Mouse (Mus musculus): ENCODE measurements at regions not wholly inside any gene's neighbourhood (a gene's known extent, or its start where the extent isn't known, plus 50 kb on each side); places are given as distances from the start of the nearest gene placed in this dataset.
"Not testable (repeated sequence)": the region's sequence is repeated elsewhere in the genome, so short reads cannot be mapped to it uniquely, and the experiment has no call there.

GRCm38 (mm10) chr14:19080001-19080400, 185.9 kb upstream of the Ube2e2 start:
- not testable (repeated sequence) for H3K4me1 ChIP-seq (ENCODE audit: control insufficient read depth, insufficient read depth, low read length); H3K27me3 ChIP-seq (ENCODE audit: control insufficient read depth, insufficient read depth, low read length, poor library complexity, severe bottlenecking); H3K9ac ChIP-seq (ENCODE audit: low read depth, poor library complexity, severe bottlenecking); H3K36me3 ChIP-seq (ENCODE audit: control insufficient read depth, insufficient read depth, low read length, poor library complexity, severe bottlenecking); H3K9me3 ChIP-seq (replicated peaks; ENCODE audit: control insufficient read depth, insufficient read depth, low read length, poor library complexity, severe bottlenecking); H3K4me3 ChIP-seq (ENCODE audit: low read depth, low read length); H3K27ac ChIP-seq (ENCODE audit: insufficient read depth, low read length)

GRCm38 (mm10) chr14:19041984-19042760, 148.1 kb upstream of the Ube2e2 start:
- Histone ChIP-seq H3K27me3 (ENCODE audit: control insufficient read depth, insufficient read depth, low read length, poor library complexity, severe bottlenecking) (no peaks in the 10 kb centered on the region), H3K36me3 (ENCODE audit: control insufficient read depth, insufficient read depth, low read length, poor library complexity, severe bottlenecking) (no peaks in the 10 kb centered on the region), H3K4me3 (ENCODE audit: low read depth, low read length) (peak overlapping the region; percentile 77), H3K27ac (ENCODE audit: insufficient read depth, low read length) (no peak overlapping the region), H3K4me1 (ENCODE audit: control insufficient read depth, insufficient read depth, low read length) (no peaks in the 10 kb centered on the region), H3K9ac (ENCODE audit: low read depth, poor library complexity, severe bottlenecking) (peak overlapping the region; percentile 54), H3K9me3 (replicated peaks; ENCODE audit: control insufficient read depth, insufficient read depth, low read length, poor library complexity, severe bottlenecking) (no peaks in the 10 kb centered on the region)
- TF ChIP-seq CTCF (IDR thresholded peaks at IDR 0.05; ENCODE audit: low read depth, low read length) = peak; percentile 75
- no peak for TF ChIP-seq POLR2A (IDR thresholded peaks at IDR 0.05; ENCODE audit: insufficient read depth, low read length)

- no peak overlapping the region for H3K4me3 ChIP-seq (ENCODE audit: low read depth, low read length)
- no peaks in the 10 kb centered on the region for H3K9me3 ChIP-seq (replicated peaks; ENCODE audit: control insufficient read depth, insufficient read depth, low read length, poor library complexity, severe bottlenecking)
- H3K27ac ChIP-seq (ENCODE audit: insufficient read depth, low read length) = no peak overlapping the region
- TF ChIP-seq CTCF (IDR thresholded peaks at IDR 0.05; ENCODE audit: low read depth, low read length) (no peak), EP300 (IDR thresholded peaks at IDR 0.05; ENCODE audit: insufficient read depth, low read depth, low read length) (no peak), POLR2A (IDR thresholded peaks at IDR 0.05; ENCODE audit: insufficient read depth, low read length) (no peak)
- no peak overlapping the region for H3K9ac ChIP-seq (ENCODE audit: low read depth, poor library complexity, severe bottlenecking)
- H3K36me3 ChIP-seq (ENCODE audit: control insufficient read depth, insufficient read depth, low read length, poor library complexity, severe bottlenecking) = no peaks in the 10 kb centered on the region
- H3K27me3 ChIP-seq (ENCODE audit: control insufficient read depth, insufficient read depth, low read length, poor library complexity, severe bottlenecking) = no peaks in the 10 kb centered on the region
- H3K4me1 ChIP-seq (ENCODE audit: control insufficient read depth, insufficient read depth, low read length) = no peaks in the 10 kb centered on the region
Observed at GRCm38 (mm10) chr14:19020102-19020501, 126.0 kb upstream of the Ube2e2 start.

- TF ChIP-seq CTCF (IDR thresholded peaks at IDR 0.05; ENCODE audit: low read depth, low read length) = no peak
- TF ChIP-seq POLR2A (IDR thresholded peaks at IDR 0.05; ENCODE audit: insufficient read depth, low read length) = no peak
- no peak for TF ChIP-seq EP300 (IDR thresholded peaks at IDR 0.05; ENCODE audit: insufficient read depth, low read depth, low read length)
- Histone ChIP-seq H3K27me3 (ENCODE audit: control insufficient read depth, insufficient read depth, low read length, poor library complexity, severe bottlenecking) (no peaks in the 10 kb centered on the region), H3K9ac (ENCODE audit: low read depth, poor library complexity, severe bottlenecking) (no peak overlapping the region), H3K9me3 (replicated peaks; ENCODE audit: control insufficient read depth, insufficient read depth, low read length, poor library complexity, severe bottlenecking) (no peaks in the 10 kb centered on the region), H3K4me3 (ENCODE audit: low read depth, low read length) (no peak overlapping the region), H3K27ac (ENCODE audit: insufficient read depth, low read length) (no peak overlapping the region), H3K36me3 (ENCODE audit: control insufficient read depth, insufficient read depth, low read length, poor library complexity, severe bottlenecking) (no peaks in the 10 kb centered on the region), H3K4me1 (ENCODE audit: control insufficient read depth, insufficient read depth, low read length) (no peaks in the 10 kb centered on the region)
Observed at GRCm38 (mm10) chr14:19015406-19015805, 121.3 kb upstream of the Ube2e2 start.

- not testable (repeated sequence) for H3K4me3 ChIP-seq (ENCODE audit: low read depth, low read length); H3K9ac ChIP-seq (ENCODE audit: low read depth, poor library complexity, severe bottlenecking); H3K27ac ChIP-seq (ENCODE audit: insufficient read depth, low read length); H3K36me3 ChIP-seq (ENCODE audit: control insufficient read depth, insufficient read depth, low read length, poor library complexity, severe bottlenecking); H3K27me3 ChIP-seq (ENCODE audit: control insufficient read depth, insufficient read depth, low read length, poor library complexity, severe bottlenecking); H3K9me3 ChIP-seq (replicated peaks; ENCODE audit: control insufficient read depth, insufficient read depth, low read length, poor library complexity, severe bottlenecking); H3K4me1 ChIP-seq (ENCODE audit: control insufficient read depth, insufficient read depth, low read length)
Observed at GRCm38 (mm10) chr14:19013558-19013957, 119.5 kb upstream of the Ube2e2 start.

GRCm38 (mm10) chr14:18983901-18984300, 89.8 kb upstream of the Ube2e2 start:
- Histone ChIP-seq H3K9me3 (replicated peaks; ENCODE audit: control insufficient read depth, insufficient read depth, low read length, poor library complexity, severe bottlenecking) (no peaks in the 10 kb centered on the region), H3K4me3 (ENCODE audit: low read depth, low read length) (no peak overlapping the region), H3K27ac (ENCODE audit: insufficient read depth, low read length) (no peak overlapping the region), H3K9ac (ENCODE audit: low read depth, poor library complexity, severe bottlenecking) (no peak overlapping the region), H3K27me3 (ENCODE audit: control insufficient read depth, insufficient read depth, low read length, poor library complexity, severe bottlenecking) (no peaks in the 10 kb centered on the region), H3K4me1 (ENCODE audit: control insufficient read depth, insufficient read depth, low read length) (no peaks in the 10 kb centered on the region), H3K36me3 (ENCODE audit: control insufficient read depth, insufficient read depth, low read length, poor library complexity, severe bottlenecking) (no peaks in the 10 kb centered on the region)
- TF ChIP-seq EP300 (IDR thresholded peaks at IDR 0.05; ENCODE audit: insufficient read depth, low read depth, low read length) = no peak
- TF ChIP-seq CTCF (IDR thresholded peaks at IDR 0.05; ENCODE audit: low read depth, low read length) = no peak
- no peak for TF ChIP-seq POLR2A (IDR thresholded peaks at IDR 0.05; ENCODE audit: insufficient read depth, low read length)
